Mouse (Mus musculus): ENCODE measurements around the gene Flvcr2.

- TF ChIP-seq CTCF (IDR thresholded peaks at IDR 0.05; ENCODE audit: low read depth, low read length) (no peak), POLR2A (IDR thresholded peaks at IDR 0.05; ENCODE audit: extremely low read depth, insufficient read depth, low read length) (no peak)
These were observed 25.0 kb downstream of the Flvcr2 start for GRCm38 (mm10) chr12:85771356-85771755.

Measured in liver, adult 2 months (tissue).